Mouse (Mus musculus): ENCODE measurements around the gene Gm1110. TPM values are rescaled to one million over a fixed set of nuclear protein-coding genes. Genes with fewer than 3 reads are reported as not detected.
A peak's percentile ranks its signal among the peaks of the same experiment; 100 is the strongest.
"Not testable (repeated sequence)": the region's sequence is repeated elsewhere in the genome, so short reads cannot be mapped to it uniquely, and the experiment has no call there.

The Gm1110 gene
- total and polyA plus RNA-seq, 3 experiments, result 10.6 TPM; not detected in 2

DNA sequence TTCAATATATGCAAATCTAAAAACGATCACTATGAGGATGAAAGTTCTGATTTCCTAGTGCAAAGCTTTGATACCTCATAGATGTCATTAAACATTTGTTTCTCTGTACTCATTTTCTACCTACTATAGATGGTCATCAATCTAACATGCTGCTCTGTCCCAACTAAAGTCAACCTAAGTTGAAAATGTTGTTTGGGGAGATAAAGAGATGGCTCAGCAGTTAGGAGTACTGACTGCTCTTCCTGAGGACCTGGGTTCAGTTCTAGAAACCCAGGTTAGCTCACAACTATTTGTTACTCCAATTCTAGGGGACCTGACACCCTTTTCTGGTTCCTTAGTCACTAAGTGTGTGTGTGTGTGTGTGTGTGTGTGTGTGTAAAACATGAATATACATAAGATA is 11.7 kb downstream of the Gm1110 start:
- Histone ChIP-seq H3K4me3 (replicated peaks in 1 of 3; ENCODE audit: low read depth in 2 of 3, low read length in 2 of 3, poor library complexity in 1 of 3) (no peak overlapping the region), H3K9me3 (replicated peaks; ENCODE audit: low read length) (no peaks in the 10 kb centered on the region), H3K27ac (ENCODE audit: insufficient read depth, low read depth) (no peak overlapping the region), H3K27me3 (replicated peaks) (no peaks in the 10 kb centered on the region), H3K4me1 (ENCODE audit: control insufficient read depth in 1 of 2, insufficient read depth in 2 of 2) (no peaks in the 10 kb centered on the region; a peak in 1 of 4 replicates), H3K4me2 (ENCODE audit: insufficient read depth, low read depth, poor library complexity, severe bottlenecking) (no peak overlapping the region), H3K36me3 (replicated peaks in 1 of 2; ENCODE audit: control insufficient read depth in 1 of 2, insufficient read depth in 1 of 2, low read length in 1 of 2) (no peaks in the 10 kb centered on the region), H3K9ac (ENCODE audit: insufficient read depth, low read depth) (no peak overlapping the region), H3K79me2 (replicated peaks; ENCODE audit: control insufficient read depth, extremely low read depth, insufficient read depth, poor library complexity, severe bottlenecking) (no peaks in the 10 kb centered on the region)
- dilution Hi-C loops (cut with MboI; ENCODE audit: extremely low pct_ligation_motif_present, extremely low pct_unique_long_range_greater_than_20kb, low sequenced_read_pairs) (no loop called here), in situ Hi-C loops (cut with MboI; ENCODE audit: low pct_ligation_motif_present, low pct_unique_long_range_greater_than_20kb, low sequenced_read_pairs) (no loop called here)
- TF ChIP-seq TBP (conservative IDR thresholded peaks at IDR 0.05; ENCODE audit: low read depth, low read length) (peak; percentile 97), POLR2A (IDR thresholded peaks at IDR 0.05; ENCODE audit: low read depth, low read length) (peak; percentile 53), ZMIZ1 (IDR thresholded peaks at IDR 0.05; ENCODE audit: low read depth, low read length) (0 out of 2 replicates have a peak, but pooled peaks have one; percentile 42), HCFC1 (IDR thresholded peaks at IDR 0.05; ENCODE audit: low read depth, low read length) (no peak), UBTF (IDR thresholded peaks at IDR 0.05; ENCODE audit: low read depth, low read length) (no peak), MAX (IDR thresholded peaks at IDR 0.05; ENCODE audit: low read length) (no peak)
- peak; percentile 18 for DNase-seq (ENCODE audit: extremely low read depth)

DNA sequence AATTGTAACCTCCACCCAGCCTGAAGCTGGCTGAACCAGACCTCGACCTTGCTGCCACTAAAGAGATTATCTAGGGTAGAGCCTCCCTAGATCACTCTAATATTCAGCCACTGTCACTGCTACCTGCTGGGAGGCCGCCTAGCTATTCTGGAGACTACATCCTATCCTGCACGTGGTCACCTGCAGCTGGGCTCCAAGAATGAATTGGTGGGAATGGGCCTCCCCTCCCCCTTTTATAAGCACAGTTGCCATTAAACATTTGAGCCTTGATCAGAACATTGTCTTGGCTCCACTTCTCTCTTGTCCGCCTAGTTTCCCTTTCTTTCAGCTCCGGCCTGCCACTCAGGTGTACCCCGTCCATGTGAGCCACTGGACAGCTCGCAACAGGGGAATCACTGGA is 53.1 kb downstream of the Gm1110 start:
- H3K4me2 ChIP-seq (ENCODE audit: insufficient read depth, low read depth, poor library complexity, severe bottlenecking); H3K27ac ChIP-seq (ENCODE audit: insufficient read depth, low read depth); H3K79me2 ChIP-seq (replicated peaks; ENCODE audit: control insufficient read depth, extremely low read depth, insufficient read depth, poor library complexity, severe bottlenecking); H3K4me1 ChIP-seq (ENCODE audit: control insufficient read depth in 1 of 2, insufficient read depth in 2 of 2); in situ Hi-C loops (cut with MboI; ENCODE audit: low pct_ligation_motif_present, low pct_unique_long_range_greater_than_20kb, low sequenced_read_pairs); H3K27me3 ChIP-seq (replicated peaks); H3K9ac ChIP-seq (ENCODE audit: insufficient read depth, low read depth); DNase-seq (ENCODE audit: extremely low read depth); H3K4me3 ChIP-seq (replicated peaks in 1 of 3; ENCODE audit: low read depth in 2 of 3, low read length in 2 of 3, poor library complexity in 1 of 3); dilution Hi-C loops (cut with MboI; ENCODE audit: extremely low pct_ligation_motif_present, extremely low pct_unique_long_range_greater_than_20kb, low sequenced_read_pairs); H3K9me3 ChIP-seq (replicated peaks; ENCODE audit: low read length); H3K36me3 ChIP-seq (replicated peaks in 1 of 2; ENCODE audit: control insufficient read depth in 1 of 2, insufficient read depth in 1 of 2, low read length in 1 of 2): not testable (repeated sequence)

GRCm38 (mm10) chr9:26860751-26861150 is 62.2 kb downstream of the Gm1110 start, which contains the start of gene Glb1l3:
TSS of gene Glb1l3 (minus strand) at chr9:26860890.
- no peaks in the 10 kb centered on the region for H3K9me3 ChIP-seq (replicated peaks; ENCODE audit: low read length)
- no peak within 1 kb of the TSS for H3K9ac ChIP-seq (ENCODE audit: insufficient read depth, low read depth)
- H3K27ac ChIP-seq (ENCODE audit: insufficient read depth, low read depth), result no peak within 1 kb of the TSS
- in situ Hi-C loops (cut with MboI; ENCODE audit: low pct_ligation_motif_present, low pct_unique_long_range_greater_than_20kb, low sequenced_read_pairs), result no loop called here
- dilution Hi-C loops (cut with MboI; ENCODE audit: extremely low pct_ligation_motif_present, extremely low pct_unique_long_range_greater_than_20kb, low sequenced_read_pairs), result no loop called here
- DNase-seq (ENCODE audit: extremely low read depth), result no peak
- H3K4me3 ChIP-seq (replicated peaks in 1 of 3; ENCODE audit: low read depth in 2 of 3, low read length in 2 of 3, poor library complexity in 1 of 3), result no peak within 1 kb of the TSS
- no peaks in the 10 kb centered on the region for H3K36me3 ChIP-seq (replicated peaks in 1 of 2; ENCODE audit: control insufficient read depth in 1 of 2, insufficient read depth in 1 of 2, low read length in 1 of 2)
- no peaks in the 10 kb centered on the region for H3K27me3 ChIP-seq (replicated peaks)
- no peaks in the 10 kb centered on the region for H3K79me2 ChIP-seq (replicated peaks; ENCODE audit: control insufficient read depth, extremely low read depth, insufficient read depth, poor library complexity, severe bottlenecking)
- no peak within 1 kb of the TSS for H3K4me2 ChIP-seq (ENCODE audit: insufficient read depth, low read depth, poor library complexity, severe bottlenecking)
- H3K4me1 ChIP-seq (ENCODE audit: control insufficient read depth in 1 of 2, insufficient read depth in 2 of 2), result no peaks in the 10 kb centered on the region
- TF ChIP-seq SMC3 (IDR thresholded peaks at IDR 0.05; ENCODE audit: low read depth, low read length) (no peak), BHLHE40 (IDR thresholded peaks at IDR 0.05; ENCODE audit: low read depth, low read length) (no peak), MXI1 (IDR thresholded peaks at IDR 0.05; ENCODE audit: low read depth, low read length) (no peak), MEF2A (IDR thresholded peaks at IDR 0.05; ENCODE audit: borderline replicate concordance, low read depth, low read length) (no peak), ZNF384 (IDR thresholded peaks at IDR 0.05; ENCODE audit: low read depth, low read length) (no peak), CHD1 (IDR thresholded peaks at IDR 0.05; ENCODE audit: low read depth, low read length) (no peak), ETS1 (conservative IDR thresholded peaks at IDR 0.05; ENCODE audit: low read depth, low read length) (no peak), ZMIZ1 (IDR thresholded peaks at IDR 0.05; ENCODE audit: low read depth, low read length) (no peak), IRF4 (IDR thresholded peaks at IDR 0.05; ENCODE audit: low read depth, low read length) (no peak), GABPA (IDR thresholded peaks at IDR 0.05; ENCODE audit: insufficient replicate concordance, low read depth, low read length) (no peak), RAD21 (IDR thresholded peaks at IDR 0.05; ENCODE audit: low read depth, low read length) (no peak), TCF12 (IDR thresholded peaks at IDR 0.05; ENCODE audit: low read depth, low read length) (no peak), POLR2A (IDR thresholded peaks at IDR 0.05; ENCODE audit: low read depth, low read length) (no peak), ELF1 (IDR thresholded peaks at IDR 0.05; ENCODE audit: low read depth, low read length) (no peak), MAX (IDR thresholded peaks at IDR 0.05; ENCODE audit: low read length) (no peak), KAT2A (IDR thresholded peaks at IDR 0.05; ENCODE audit: insufficient replicate concordance, low read length) (no peak), TBP (conservative IDR thresholded peaks at IDR 0.05; ENCODE audit: low read depth, low read length) (no peak), RCOR1 (conservative IDR thresholded peaks at IDR 0.05; ENCODE audit: low read depth, low read length) (no peak)
